In genomic region chr6:28259750-28260149, GRCm38 (mm10) we compare ENCODE assay signal across 13 mouse cellular contexts.
"Had no signal": no experiment of that assay in that cellular context is flagged by ENCODE, and none has a peak within 500 bp of the region (broad histone marks: within the 10 kb centered on the region; RNA-seq: fewer than 3 reads in every experiment).

No protein-coding gene starts in this region.

- H3K9me3 ChIP-seq: intestine, embryonic 15.5 days; limb, embryonic 13.5 days; midbrain, embryonic 12.5 days had no signal

- H3K27ac ChIP-seq: intestine, embryonic 15.5 days; layer of hippocampus, adult 2 months; limb, embryonic 13.5 days; midbrain, embryonic 12.5 days had no signal

- H3K27me3 ChIP-seq: intestine, embryonic 15.5 days had no signal

- DNase-seq: kidney, adult 18-20 months; kidney, postnatal 10 days; kidney, postnatal 4 days; left cerebral cortex, postnatal 4 days; lung, adult 2 months; lung, postnatal 36 days; right cerebral cortex, postnatal 14 days; thymus, postnatal 36 days had no signal

- ATAC-seq: intestine, embryonic 15.5 days; lung, postnatal 0 days had no signal

- H3K36me3 ChIP-seq: intestine, embryonic 15.5 days had no signal
